Mouse (Mus musculus): ENCODE data around the gene E2f7. TPM values are rescaled to one million over a fixed set of nuclear protein-coding genes. Genes with fewer than 3 reads are reported as not detected.

E2f7 gene
- polyA plus RNA-seq, 1 experiment = 0.22 TPM

DNA sequence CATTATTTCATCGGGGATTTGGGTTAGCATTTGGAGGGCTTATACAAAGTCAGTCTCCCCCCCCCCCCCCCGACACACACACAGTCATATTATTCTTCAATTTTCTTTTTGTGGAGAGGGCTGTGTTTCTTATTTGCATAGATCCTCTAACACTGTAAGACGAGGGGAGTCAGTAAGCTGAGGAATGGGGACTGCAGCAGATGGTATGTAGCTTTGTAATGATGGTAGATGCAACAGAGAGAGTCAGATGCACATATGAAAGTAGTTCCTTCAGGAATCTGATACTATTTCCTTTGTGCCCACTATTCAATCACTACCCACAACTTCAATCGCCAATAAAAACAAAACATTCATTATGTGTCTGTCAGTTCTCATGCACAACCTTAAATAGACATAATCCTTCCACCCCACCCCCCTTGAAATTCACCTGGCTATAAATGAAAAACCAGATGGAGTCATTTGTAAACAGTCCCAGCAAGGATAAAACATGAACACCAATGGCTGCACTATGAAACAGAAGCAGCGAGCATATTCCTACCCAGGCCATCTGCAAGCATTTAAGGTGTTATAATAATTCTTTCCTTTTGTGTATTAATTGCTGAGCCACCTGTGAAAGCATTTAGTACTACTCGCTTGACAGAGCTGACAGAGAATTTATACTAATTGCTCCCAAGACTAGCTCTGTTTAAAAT, 90.0 kb downstream of the E2f7 start:
- no peak for DNase-seq (ENCODE audit: extremely low spot score in 1 of 2, low spot score in 1 of 2)

Other genes with a start within 250 kb of the E2f7 start
- 15.9 and 18.0 TPM in 2 replicates for gene Csrp2, start 174.3 kb downstream of the E2f7 start, polyA plus RNA-seq (2012; rRNA removed)